In the genomic region with DNA sequence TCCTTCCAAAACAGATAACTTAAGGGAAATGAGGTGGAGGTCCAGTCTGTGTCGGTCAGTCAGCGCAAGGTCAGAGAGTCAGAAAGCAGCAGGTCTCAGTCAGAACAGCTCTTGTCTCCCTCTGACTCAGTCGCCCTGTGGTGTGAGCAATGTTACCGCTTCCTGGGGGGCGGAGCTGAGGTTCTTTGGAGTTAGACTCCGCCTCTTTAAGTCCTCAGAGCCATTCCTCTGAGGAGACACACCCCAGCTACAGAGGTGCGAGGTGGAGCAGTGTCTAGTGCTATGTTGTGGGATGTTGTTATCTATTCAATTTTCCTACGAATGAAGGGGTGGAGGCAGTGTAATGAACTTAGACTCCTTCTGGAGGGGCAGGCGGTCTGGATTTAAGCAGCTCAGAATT, we compare ENCODE assay signal across 27 mouse cellular contexts. TPM values are rescaled to one million over a fixed set of nuclear protein-coding genes. Genes with fewer than 3 reads are reported as not detected.
A peak's percentile ranks its signal among the peaks of the same experiment; 100 is the strongest.
DNase-seq lines count a peak whose midpoint lies in the region.
"Had no signal": no experiment of that assay in that cellular context is flagged by ENCODE, and none has a peak within 500 bp of the region (broad histone marks: within the 10 kb centered on the region; RNA-seq: fewer than 3 reads in every experiment).

No protein-coding gene starts in this region.

- H3K27me3 ChIP-seq in megakaryocyte, embryonic 14.5 days (replicated peaks) = peaks cover 39% of the 10 kb centered on the region

- no peaks in the 10 kb centered on the region for H3K36me3 ChIP-seq in megakaryocyte, embryonic 14.5 days (replicated peaks; ENCODE audit: low read length)
- H3K36me3 ChIP-seq: forebrain, embryonic 12.5 days; midbrain, embryonic 13.5 days had no signal

- H3K4me1 ChIP-seq in megakaryocyte, embryonic 14.5 days = peaks cover 23% of the 10 kb centered on the region

- H3K9me3 ChIP-seq in megakaryocyte, embryonic 14.5 days = peaks cover 8% of the 10 kb centered on the region; the same call in 1 of the 2 replicates
- H3K9me3 ChIP-seq: forebrain, embryonic 12.5 days; midbrain, embryonic 13.5 days had no signal

- DNase-seq in cerebellum, adult 11-12 months = peak; percentile 22
- DNase-seq in cerebellum, adult 8-10 months = no peak
- peak; percentile 21 for DNase-seq in retina, postnatal 1 day
- DNase-seq in retina, embryonic 14.5 days (ENCODE audit: low spot score) = no peak
- DNase-seq in T-cell, adult 2 months (ENCODE audit: low spot score) = peak; percentile 7
- DNase-seq in gastrocnemius, postnatal 4 days (ENCODE audit: low spot score in 2 of 2) = no peak
- DNase-seq in right cerebral cortex, adult 18-20 months = no peak
- DNase-seq: adrenal gland, postnatal 36 days; B cell, adult 2 months; cerebellum, postnatal 14 days; gastrocnemius, postnatal 14 days; kidney, adult 9 months; kidney, postnatal 36 days; layer of hippocampus, adult 9-11 months; lung, embryonic 14.5 days; lung, postnatal 4 days had no signal

- H3K4me3 ChIP-seq in megakaryocyte, embryonic 14.5 days (replicated peaks) = peak overlapping the region; percentile 33
- H3K4me3 ChIP-seq: forebrain, embryonic 12.5 days; midbrain, embryonic 13.5 days had no signal

RNA-seq across cellular contexts. Expression of gene Akain1, which starts 1.9 kb away (rescaled TPM):
- not detected in 2 replicates for polyA plus RNA-seq in megakaryocyte, embryonic 14.5 days (2012; ENCODE audit: insufficient read depth, low replicate concordance)
- not detected for total RNA-seq in gastrocnemius, postnatal 4 days (2021)
- total RNA-seq: adrenal gland, postnatal 36 days; gastrocnemius, postnatal 14 days; MEL had no signal
- polyA plus RNA-seq: activated CD4-positive, CD25-positive, alpha-beta regulatory T cell, adult 4 months; hindbrain, embryonic 11.5 days; inflammation-experienced regulatory T-cells, adult 6 months; limb, embryonic 14.5 days; lung, embryonic 14.5 days; spleen, adult 2 months; stomach, embryonic 16.5 days; urinary bladder, adult 2 months had no signal

RNA-seq across cellular contexts. Expression of gene Zbtb14, which starts 58.2 kb away (rescaled TPM):
- 0.57 TPM in 1 of 2 replicates, not detected in the other for polyA plus RNA-seq in megakaryocyte, embryonic 14.5 days (2012; ENCODE audit: insufficient read depth, low replicate concordance)
- 10 to 100 TPM; 12.7 to 14.2 TPM for total RNA-seq in gastrocnemius, postnatal 4 days (2021)

Comparison
In these comparisons a context has a peak if more than half of its experiments do, and no peak if none do; other contexts are left out.
1. DNase-seq: peak in cerebellum, adult 11-12 months (single experiment), retina, postnatal 1 day (single experiment) and T-cell, adult 2 months (single experiment); none in cerebellum, adult 8-10 months (single experiment), retina, embryonic 14.5 days (single experiment), gastrocnemius, postnatal 4 days (0 of 2) and right cerebral cortex, adult 18-20 months (single experiment).